Mouse (Mus musculus) limb, embryonic 11.5 days (tissue): ENCODE measurements around the gene Slc9a8. TPM values are rescaled to one million over a fixed set of nuclear protein-coding genes. Genes with fewer than 3 reads are reported as not detected.

Experiments
- ATAC-seq: fragments of 200-750 bp; cut with Nextera tagmentation; 2 replicates; pipeline ENCODE4 v1.8.0; 2017; ENCODE audit warnings: low read depth; ENCODE audit not compliant: insufficient number of reproducible peaks, low FRiP score, low TSS enrichment
- DNase-seq: peaks from one replicate; pipeline ENCODE4 v3.0.0-alpha.2; 2015; ENCODE audit warnings: low spot score
- H3K27ac ChIP-seq: fragments of 300-500 bp; sonication (generic); replicated peaks from 2 replicates; pipeline ENCODE4 v1.5.1; 2014; ENCODE audit warnings: low read depth, mild to moderate bottlenecking, low read length
- H3K27me3 ChIP-seq: fragments of 300-500 bp; sonication (generic); 2 replicates; pipeline ENCODE4 v1.6.1; 2014; ENCODE audit warnings: mild to moderate bottlenecking, low read length, mixed read lengths; ENCODE audit not compliant: control insufficient read depth, insufficient read depth
- H3K36me3 ChIP-seq: fragments of 300-500 bp; sonication (generic); 2 replicates; pipeline ENCODE4 v1.6.1; 2014; ENCODE audit warnings: mild to moderate bottlenecking, low read length, moderate library complexity, mixed read lengths; ENCODE audit not compliant: control insufficient read depth, insufficient read depth
- H3K4me1 ChIP-seq: fragments of 300-500 bp; sonication (generic); 2 replicates; pipeline ENCODE4 v1.6.1; 2014; ENCODE audit warnings: low read length, mixed read lengths; ENCODE audit not compliant: control insufficient read depth, insufficient read depth
- H3K4me2 ChIP-seq: fragments of 300-500 bp; sonication (generic); 2 replicates; pipeline ENCODE4 v1.6.1; 2014; ENCODE audit warnings: low read depth, mild to moderate bottlenecking, moderate library complexity; ENCODE audit not compliant: severe bottlenecking
- H3K4me3 ChIP-seq: fragments of 300-500 bp; sonication (generic); 2 replicates; pipeline ENCODE4 v1.5.1; 2014; ENCODE audit warnings: low read depth, low read length
- H3K9ac ChIP-seq: fragments of 300-500 bp; sonication (generic); 2 replicates; pipeline ENCODE4 v1.6.1; 2014; ENCODE audit warnings: mild to moderate bottlenecking, low read length
- H3K9me3 ChIP-seq: fragments of 300-500 bp; sonication (generic); 2 replicates; pipeline ENCODE4 v1.6.1; 2016; ENCODE audit warnings: low read length; ENCODE audit not compliant: control insufficient read depth
- WGBS: fragments of 180-500 bp; shearing (Covaris S2); extraction: QIAGEN DNeasy Blood & Tissue Kit; methylation state at CpG from one replicate; pipeline ENCODE4 v1.1.7; 2014; 5-methylcytosine and 5-hydroxymethylcytosine counted together
- polyA plus RNA-seq: library from polyadenylated mRNA; unstranded; fragments of >200 nt; fragmentation: Nextera tagmentation; extraction: Ambion mirVana; gene quantifications from 2 replicates; pipeline ENCODE4 v1.2.1, GENCODE M21; 2014

Gene Slc9a8
- polyA plus RNA-seq, 1 experiment from 2014 or later, result 21.4 TPM

DNA sequence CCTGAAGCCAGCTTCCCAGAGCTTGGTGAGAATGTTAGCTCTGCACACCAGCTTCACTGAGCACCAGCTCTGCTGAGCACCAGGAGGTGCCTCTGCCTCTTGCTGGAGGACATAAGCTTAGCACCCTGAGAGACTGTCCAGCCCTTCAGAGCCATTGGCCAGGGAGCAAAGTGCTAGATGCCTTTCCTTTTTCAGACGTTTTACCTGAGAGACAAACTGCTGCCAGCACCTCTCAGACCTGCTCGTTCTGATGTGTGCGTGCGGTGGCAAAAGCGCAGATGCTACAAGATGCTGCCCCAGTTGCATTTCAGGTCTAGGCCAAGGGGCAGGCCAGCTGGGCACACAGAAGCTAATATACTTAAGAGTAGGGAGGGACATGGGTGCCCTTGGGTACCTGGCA, 54.1 kb downstream of the Slc9a8 start:
- Histone ChIP-seq H3K4me3 (no peak overlapping the region), H3K4me1 (no peaks in the 10 kb centered on the region), H3K4me2 (no peak overlapping the region), H3K36me3 (peaks cover 18% of the 10 kb centered on the region), H3K27me3 (no peaks in the 10 kb centered on the region), H3K27ac (no peak overlapping the region), H3K9ac (no peak overlapping the region), H3K9me3 (no peaks in the 10 kb centered on the region)
- 86% methylated on average over 5 of the region's 5 CpGs for WGBS
- ATAC-seq (no peak), DNase-seq (no peak)

- H3K4me2 ChIP-seq, result no peak overlapping the region
- ATAC-seq (no peak), DNase-seq (peak; percentile 23)
- H3K4me1 ChIP-seq, result no peaks in the 10 kb centered on the region
- no peak overlapping the region for H3K27ac ChIP-seq
- H3K27me3 ChIP-seq, result no peaks in the 10 kb centered on the region
- WGBS, result 39% methylated on average over 7 of the region's 7 CpGs
- H3K9me3 ChIP-seq, result no peaks in the 10 kb centered on the region
- peaks cover 15% of the 10 kb centered on the region for H3K36me3 ChIP-seq
- H3K9ac ChIP-seq, result no peak overlapping the region
- no peak overlapping the region for H3K4me3 ChIP-seq
Measured at GRCm38 (mm10) chr2:167476200-167476688, 54.7 kb downstream of the Slc9a8 start.

- ATAC-seq, result no peak
- Histone ChIP-seq H3K4me3 (no peak overlapping the region), H3K27ac (no peak overlapping the region), H3K36me3 (peaks cover 12% of the 10 kb centered on the region), H3K9me3 (no peaks in the 10 kb centered on the region), H3K9ac (no peak overlapping the region), H3K4me1 (no peaks in the 10 kb centered on the region), H3K27me3 (no peaks in the 10 kb centered on the region), H3K4me2 (no peak overlapping the region)
- DNase-seq, result no peak
- WGBS, result 87% methylated on average over 4 of the region's 4 CpGs
Measured at GRCm38 (mm10) chr2:167476762-167477161, 55.2 kb downstream of the Slc9a8 start.

DNA sequence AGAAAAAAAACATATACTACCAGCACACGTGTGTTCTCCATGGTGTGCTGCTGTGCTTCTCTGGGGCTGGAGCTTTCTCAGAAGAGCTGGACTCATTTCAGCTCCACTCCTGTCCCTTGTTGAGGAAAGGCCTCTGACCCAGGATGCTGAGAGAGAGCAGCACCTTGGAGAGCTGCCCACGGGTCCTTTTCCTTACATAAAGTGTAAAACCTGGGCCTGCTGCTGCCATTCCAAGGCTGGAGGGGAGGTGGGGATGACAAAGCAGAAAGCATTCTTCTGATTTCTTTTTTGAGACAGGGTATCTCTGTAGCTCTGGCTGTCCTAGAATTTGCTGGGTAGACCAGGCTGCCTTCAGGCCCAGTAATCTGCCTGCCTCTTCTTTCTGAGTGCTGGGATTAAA, 56.6 kb downstream of the Slc9a8 start:
- peaks cover 14% of the 10 kb centered on the region for H3K36me3 ChIP-seq
- no peaks in the 10 kb centered on the region for H3K4me1 ChIP-seq
- no peaks in the 10 kb centered on the region for H3K9me3 ChIP-seq
- H3K4me3 ChIP-seq, result no peak overlapping the region
- WGBS, result 36% methylated on average over 2 of the region's 2 CpGs
- H3K4me2 ChIP-seq, result no peak overlapping the region
- no peak overlapping the region for H3K27ac ChIP-seq
- no peak for ATAC-seq
- DNase-seq, result peak; percentile 31
- no peak overlapping the region for H3K9ac ChIP-seq
- no peaks in the 10 kb centered on the region for H3K27me3 ChIP-seq

DNA sequence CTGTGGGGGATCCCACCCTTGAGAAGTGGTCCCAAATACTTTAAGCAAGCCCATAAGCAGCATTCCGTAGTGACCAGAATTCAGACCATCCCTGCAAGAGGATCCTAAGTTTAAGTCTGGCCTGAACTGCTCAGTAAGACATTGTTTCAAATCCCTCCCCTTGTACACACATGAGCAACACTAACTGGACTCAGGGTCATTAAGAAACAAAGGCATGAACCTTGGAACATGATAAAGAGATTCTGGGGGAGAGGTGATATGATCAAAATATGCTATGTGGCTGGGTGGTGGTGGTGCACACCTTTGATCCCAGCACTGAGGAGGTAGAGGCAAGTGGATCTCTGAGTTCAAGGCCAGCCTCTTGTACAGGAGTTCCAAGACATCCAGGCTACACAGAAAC, 58.0 kb downstream of the Slc9a8 start:
- DNase-seq (no peak), ATAC-seq (no peak)
- Histone ChIP-seq H3K9ac (no peak overlapping the region), H3K27me3 (no peaks in the 10 kb centered on the region), H3K36me3 (peaks cover 14% of the 10 kb centered on the region; the same call in 1 of the 2 replicates), H3K9me3 (no peaks in the 10 kb centered on the region), H3K4me2 (no peak overlapping the region), H3K4me1 (no peaks in the 10 kb centered on the region), H3K4me3 (no peak overlapping the region), H3K27ac (no peak overlapping the region)
- 95% methylated on average over 1 of the region's 1 CpGs for WGBS

GRCm38 (mm10) chr2:167482681-167483080, 61.2 kb downstream of the Slc9a8 start:
- peaks cover 12% of the 10 kb centered on the region; the same call in 1 of the 2 replicates for H3K36me3 ChIP-seq
- no peaks in the 10 kb centered on the region for H3K27me3 ChIP-seq
- H3K27ac ChIP-seq, result no peak overlapping the region
- H3K4me3 ChIP-seq, result no peak overlapping the region
- no peaks in the 10 kb centered on the region for H3K9me3 ChIP-seq
- no peak overlapping the region for H3K9ac ChIP-seq
- DNase-seq (no peak), ATAC-seq (no peak)
- 94% methylated on average over 4 of the region's 4 CpGs for WGBS
- H3K4me1 ChIP-seq, result no peaks in the 10 kb centered on the region
- no peak overlapping the region for H3K4me2 ChIP-seq

- no peak for ATAC-seq
- 93% methylated on average over 27 of the region's 27 CpGs for WGBS
- Histone ChIP-seq H3K9ac (no peak overlapping the region), H3K27me3 (no peaks in the 10 kb centered on the region), H3K36me3 (peaks cover 12% of the 10 kb centered on the region; the same call in 1 of the 2 replicates), H3K4me3 (no peak overlapping the region), H3K9me3 (no peaks in the 10 kb centered on the region), H3K4me2 (no peak overlapping the region), H3K4me1 (no peaks in the 10 kb centered on the region), H3K27ac (no peak overlapping the region)
- no peak for DNase-seq
Measured at GRCm38 (mm10) chr2:167483081-167483826, 61.7 kb downstream of the Slc9a8 start.

GRCm38 (mm10) chr2:167483827-167484410, 62.4 kb downstream of the Slc9a8 start:
- Histone ChIP-seq H3K4me2 (no peak overlapping the region), H3K27ac (no peak overlapping the region), H3K9ac (no peak overlapping the region), H3K27me3 (no peaks in the 10 kb centered on the region), H3K9me3 (no peaks in the 10 kb centered on the region), H3K4me3 (no peak overlapping the region), H3K4me1 (no peaks in the 10 kb centered on the region), H3K36me3 (peaks cover 12% of the 10 kb centered on the region; the same call in 1 of the 2 replicates)
- no peak for DNase-seq
- no peak for ATAC-seq
- 96% methylated on average over 24 of the region's 24 CpGs for WGBS
